Mouse (Mus musculus) G1E (cell line): ENCODE measurements around the gene Tpcn1.

Source experiments
- CTCF ChIP-seq: IDR thresholded peaks from 2 replicates; pipeline ENCODE4 v1.5.1; 2012; ENCODE audit warnings: low read depth, low read length, inconsistent platforms, mixed read lengths
- GATA1 ChIP-seq: IDR thresholded peaks from 2 replicates; pipeline ENCODE4 v1.6.1; 2012; ENCODE audit warnings: borderline replicate concordance, low read length, inconsistent platforms, mixed read lengths
- POLR2AphosphoS5 ChIP-seq: IDR thresholded peaks from 2 replicates; pipeline ENCODE4 v1.6.1; 2012; ENCODE audit warnings: low read depth, low read length, inconsistent platforms; ENCODE audit not compliant: insufficient replicate concordance
- TAL1 ChIP-seq: conservative IDR thresholded peaks from 2 replicates; pipeline ENCODE4 v1.6.1; 2012; ENCODE audit warnings: low read depth, low read length, inconsistent platforms, mixed read lengths

DNA sequence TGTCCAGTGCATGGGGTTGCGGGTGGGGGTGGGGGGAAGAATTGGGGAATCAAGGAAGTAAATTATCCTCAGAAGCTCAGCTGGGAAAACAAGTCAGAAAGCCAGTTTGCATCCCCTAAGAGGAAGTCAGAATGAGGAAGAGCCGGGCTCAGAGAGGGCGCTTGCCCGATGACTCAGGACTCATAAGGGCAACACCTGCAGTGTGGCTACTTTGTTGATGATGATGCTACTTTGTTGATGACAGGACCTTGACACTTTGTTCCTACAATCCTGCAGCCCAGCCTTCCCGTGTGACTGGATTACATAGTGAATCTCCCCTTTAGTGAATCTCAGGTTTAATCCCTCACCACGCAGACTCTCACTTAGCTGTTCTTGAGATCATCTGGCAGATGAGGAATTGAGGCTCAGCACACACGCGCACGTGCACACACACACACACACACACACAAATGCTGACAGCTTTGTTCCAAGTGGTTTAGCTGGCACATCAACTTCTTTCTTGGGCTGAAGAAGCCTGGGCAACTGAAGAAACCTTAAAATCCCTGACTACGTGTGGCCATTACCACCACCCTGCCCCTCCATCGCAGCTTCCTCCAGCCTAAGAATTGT, 18.1 kb downstream of the Tpcn1 start:
- no peak for TF ChIP-seq CTCF
- no peak for TF ChIP-seq GATA1
- no peak for TF ChIP-seq POLR2AphosphoS5
- no peak for TF ChIP-seq TAL1
